Mouse (Mus musculus) cerebellum, adult 2 months (tissue): ENCODE data around the gene Kcne1. TPM values are rescaled to one million over a fixed set of nuclear protein-coding genes. Genes with fewer than 3 reads are reported as not detected.

Source experiments
- DNase-seq, 2 experiments: peaks; one replicate each; pipeline ENCODE4 v3.0.0; 2021
- H3K27ac ChIP-seq: fragments of 200-500 bp; 2 replicates; pipeline ENCODE4 v1.5.1; 2012; ENCODE audit warnings: low read length, control low read depth, inconsistent platforms; ENCODE audit not compliant: insufficient read depth
- H3K27me3 ChIP-seq: fragments of 200-500 bp; 2 replicates; pipeline ENCODE4 v1.6.1; 2012; ENCODE audit warnings: inconsistent platforms, mild to moderate bottlenecking, low read length, moderate library complexity; ENCODE audit not compliant: control insufficient read depth, insufficient read depth
- H3K4me1 ChIP-seq: fragments of 200-500 bp; 2 replicates; pipeline ENCODE4 v1.6.1; 2011; ENCODE audit warnings: low read length; ENCODE audit not compliant: control insufficient read depth, insufficient read depth
- H3K4me3 ChIP-seq: fragments of 200-500 bp; replicated peaks from 2 replicates; pipeline ENCODE3; 2011; ENCODE audit warnings: mild to moderate bottlenecking, low read depth, low read length, control low read depth; ENCODE audit not compliant: insufficient read depth
- CTCF ChIP-seq: fragments of 200-500 bp; IDR thresholded peaks from 2 replicates; pipeline ENCODE4 v1.5.1; 2011; ENCODE audit warnings: low read depth, mild to moderate bottlenecking, control low read depth, low read length, moderate library complexity, borderline replicate concordance; ENCODE audit not compliant: insufficient read depth
- POLR2A ChIP-seq: fragments of 200-500 bp; IDR thresholded peaks from 2 replicates; pipeline ENCODE4 v1.6.1; 2011; ENCODE audit warnings: low read length, control low read depth, borderline replicate concordance; ENCODE audit not compliant: insufficient read depth
- WGBS: fragments of 180-500 bp; shearing (Covaris S2); methylation state at CpG from one replicate; pipeline ENCODE4 v1.1.7; 2018; 5-methylcytosine and 5-hydroxymethylcytosine counted together
- polyA plus RNA-seq: library from polyadenylated mRNA; depleted of rRNA; stranded (reverse); fragments of >200 nt; gene quantifications from 2 replicates; pipeline ENCODE4 v1.2.3, GENCODE M21; 2012

Kcne1 gene
- polyA plus RNA-seq, 1 experiment = 0.08 TPM

GRCm38 (mm10) chr16:92371623-92372022 lies 12.4 kb upstream of the Kcne1 start:
- peak; percentile 27 to 58 for DNase-seq
- 12% methylated on average over 5 of the region's 5 CpGs for WGBS
- TF ChIP-seq POLR2A (no peak), CTCF (no peak)
- H3K27me3 ChIP-seq = no peaks in the 10 kb centered on the region
- H3K4me3 ChIP-seq = no peak overlapping the region
- H3K4me1 ChIP-seq = peaks cover 15% of the 10 kb centered on the region
- no peak overlapping the region for H3K27ac ChIP-seq

DNA sequence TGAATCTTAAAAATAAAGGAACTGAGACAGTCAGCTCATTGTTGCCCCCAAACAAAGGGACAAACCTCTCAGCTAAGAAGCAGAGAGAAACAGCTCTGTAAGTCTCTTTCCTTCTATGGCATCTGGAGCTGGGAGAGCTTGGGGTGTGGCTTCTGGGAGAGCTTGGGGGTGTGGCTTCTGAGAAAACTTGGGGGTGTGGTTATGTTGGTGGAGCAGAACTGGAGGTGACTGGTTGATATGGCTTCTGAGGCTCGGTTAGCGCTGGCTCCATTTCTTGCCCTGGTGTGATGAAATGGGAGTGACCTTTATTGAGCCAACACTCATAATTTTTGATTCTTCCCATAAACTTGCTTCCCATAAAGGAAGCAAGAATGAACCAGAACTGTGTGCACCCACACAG lies 10.0 kb upstream of the Kcne1 start:
- WGBS = 90% methylated on average over 2 of the region's 2 CpGs
- no peak overlapping the region for H3K4me3 ChIP-seq
- no peak for DNase-seq
- TF ChIP-seq CTCF = no peak
- TF ChIP-seq POLR2A = no peak
- H3K27ac ChIP-seq = no peak overlapping the region
- H3K27me3 ChIP-seq = no peaks in the 10 kb centered on the region
- H3K4me1 ChIP-seq = peaks cover 15% of the 10 kb centered on the region

DNA sequence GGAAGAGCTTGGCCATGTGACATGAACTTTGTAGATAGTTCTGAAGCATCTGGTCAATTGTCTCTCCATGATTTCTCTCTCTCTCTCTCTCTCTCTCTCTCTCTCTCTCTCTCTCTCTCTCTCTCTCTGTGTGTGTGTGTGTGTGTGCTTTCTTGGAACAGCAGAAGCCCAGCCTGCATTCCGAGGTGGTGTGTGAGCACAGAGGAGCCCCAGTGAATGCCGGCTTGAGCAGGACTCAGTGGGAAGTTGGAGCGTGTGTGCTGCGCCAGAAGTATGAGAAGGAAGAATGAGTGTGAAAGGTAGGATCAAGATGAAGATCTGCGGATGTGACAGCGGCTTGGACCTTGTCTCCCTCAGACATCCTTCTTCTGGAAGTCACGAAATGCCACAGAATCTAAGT lies 6.2 kb upstream of the Kcne1 start:
- no peak overlapping the region for H3K4me3 ChIP-seq
- no peaks in the 10 kb centered on the region for H3K27me3 ChIP-seq
- 56% methylated on average over 7 of the region's 7 CpGs for WGBS
- no peak for DNase-seq
- TF ChIP-seq POLR2A = no peak
- no peak for TF ChIP-seq CTCF
- no peak overlapping the region for H3K27ac ChIP-seq
- no peaks in the 10 kb centered on the region; the same call in 1 of the 2 replicates for H3K4me1 ChIP-seq

- no peak overlapping the region for H3K4me3 ChIP-seq
- no peaks in the 10 kb centered on the region for H3K27me3 ChIP-seq
- 25% methylated on average over 7 of the region's 7 CpGs for WGBS
- TF ChIP-seq POLR2A (no peak), CTCF (no peak)
- DNase-seq = no peak
- H3K27ac ChIP-seq = no peak overlapping the region
- no peaks in the 10 kb centered on the region for H3K4me1 ChIP-seq
These were observed 1.4 kb upstream of the Kcne1 start for GRCm38 (mm10) chr16:92360711-92361110.

DNA sequence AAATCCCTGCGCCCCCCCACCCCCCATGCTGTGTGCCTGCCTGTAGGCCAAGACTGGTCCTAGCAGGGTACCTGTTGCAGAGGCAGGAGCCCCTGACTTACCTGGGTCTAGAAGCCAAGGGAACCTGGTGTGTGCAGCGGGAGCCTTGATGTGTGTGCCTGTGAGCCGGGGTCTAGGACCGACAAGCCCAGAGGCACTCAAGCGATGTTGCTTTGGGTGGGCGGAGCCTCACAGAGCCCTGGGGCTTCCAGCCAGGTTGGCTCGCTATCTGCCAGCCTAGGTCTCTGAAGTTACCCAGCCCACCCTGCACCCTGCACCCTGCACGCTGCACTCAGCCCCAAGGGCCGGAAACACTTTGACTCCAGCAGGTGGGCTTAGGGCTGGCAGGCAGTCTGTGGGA lies 534 bp downstream of the Kcne1 start:
- Histone ChIP-seq H3K4me1 (no peaks in the 10 kb centered on the region), H3K27me3 (no peaks in the 10 kb centered on the region), H3K4me3 (no peak overlapping the region), H3K27ac (no peak overlapping the region)
- WGBS = 28% methylated on average over 9 of the region's 9 CpGs
- no peak for DNase-seq
- TF ChIP-seq POLR2A (no peak), CTCF (no peak)

- no peak for DNase-seq
- Histone ChIP-seq H3K27me3 (no peaks in the 10 kb centered on the region), H3K4me1 (no peaks in the 10 kb centered on the region), H3K27ac (no peak overlapping the region), H3K4me3 (no peak overlapping the region)
- TF ChIP-seq POLR2A (no peak), CTCF (no peak)
- 46% methylated on average over 10 of the region's 10 CpGs for WGBS
These were observed 1.7 kb downstream of the Kcne1 start for GRCm38 (mm10) chr16:92357566-92357965.

GRCm38 (mm10) chr16:92357023-92357422 lies 2.2 kb downstream of the Kcne1 start:
- H3K4me3 ChIP-seq = no peak overlapping the region
- 80% methylated on average over 9 of the region's 9 CpGs for WGBS
- H3K4me1 ChIP-seq = no peaks in the 10 kb centered on the region
- no peak for DNase-seq
- H3K27me3 ChIP-seq = no peaks in the 10 kb centered on the region
- TF ChIP-seq POLR2A = no peak
- TF ChIP-seq CTCF = no peak
- H3K27ac ChIP-seq = no peak overlapping the region

- Histone ChIP-seq H3K4me1 (no peaks in the 10 kb centered on the region), H3K27ac (no peak overlapping the region), H3K4me3 (no peak overlapping the region), H3K27me3 (no peaks in the 10 kb centered on the region)
- 51% methylated on average over 11 of the region's 11 CpGs for WGBS
- TF ChIP-seq CTCF = no peak
- TF ChIP-seq POLR2A = no peak
- DNase-seq = no peak
These were observed 3.3 kb downstream of the Kcne1 start for GRCm38 (mm10) chr16:92355982-92356381.
